Mouse (Mus musculus) stomach, embryonic 14.5 days (tissue): ENCODE data around the gene Arpc5l. TPM values are rescaled to one million over a fixed set of nuclear protein-coding genes. Genes with fewer than 3 reads are reported as not detected.

ENCODE experiments used
- ATAC-seq: fragments of 200-750 bp; cut with Nextera tagmentation; 2 replicates; pipeline ENCODE4 v1.8.0; 2017; ENCODE audit warnings: low read depth, moderate TSS enrichment; ENCODE audit not compliant: insufficient number of reproducible peaks, insufficient read depth, low FRiP score
- H3K27ac ChIP-seq: fragments of 300-500 bp; sonication (generic); 2 replicates; pipeline ENCODE4 v1.5.1; 2014; ENCODE audit warnings: mild to moderate bottlenecking, low read length, moderate library complexity, mixed read lengths
- H3K27me3 ChIP-seq: fragments of 300-500 bp; sonication (generic); 2 replicates; pipeline ENCODE4 v1.6.1; 2014; ENCODE audit warnings: low read length, control low read depth, mixed read lengths; ENCODE audit not compliant: control insufficient read depth, insufficient read depth
- H3K36me3 ChIP-seq: fragments of 300-500 bp; sonication (generic); 2 replicates; pipeline ENCODE4 v1.6.1; 2014; ENCODE audit warnings: mild to moderate bottlenecking, control low read depth, low read length, moderate library complexity, mixed read lengths; ENCODE audit not compliant: control insufficient read depth, insufficient read depth
- H3K4me1 ChIP-seq: fragments of 300-500 bp; sonication (generic); 2 replicates; pipeline ENCODE4 v1.6.1; 2014; ENCODE audit warnings: low read length, control low read depth, mixed read lengths; ENCODE audit not compliant: control insufficient read depth, insufficient read depth
- H3K4me2 ChIP-seq: fragments of 300-500 bp; sonication (generic); replicated peaks from 2 replicates; pipeline ENCODE4 v1.6.1; 2014; ENCODE audit warnings: low read depth, low read length, control low read depth
- H3K4me3 ChIP-seq: fragments of 300-500 bp; sonication (generic); 2 replicates; pipeline ENCODE4 v1.5.1; 2014; ENCODE audit warnings: low read depth, low read length, control low read depth
- H3K9ac ChIP-seq: fragments of 300-500 bp; sonication (generic); replicated peaks from 2 replicates; pipeline ENCODE4 v1.6.1; 2014; ENCODE audit warnings: low read depth, mild to moderate bottlenecking, control low read depth, low read length, moderate library complexity, mixed read lengths
- H3K9me3 ChIP-seq: fragments of 300-500 bp; sonication (generic); 2 replicates; pipeline ENCODE4 v1.6.1; 2016; ENCODE audit warnings: low read depth, low read length, control low read depth; ENCODE audit not compliant: control insufficient read depth
- WGBS: fragments of 180-500 bp; shearing (Covaris S2); extraction: QIAGEN DNeasy Blood & Tissue Kit; methylation state at CpG from one replicate; pipeline ENCODE4 v1.1.7; 2014; 5-methylcytosine and 5-hydroxymethylcytosine counted together
- polyA plus RNA-seq: library from polyadenylated mRNA; unstranded; fragments of >200 nt; fragmentation: Nextera tagmentation; extraction: Ambion mirVana; gene quantifications from 2 replicates; pipeline ENCODE4 v1.2.1, GENCODE M21; 2014

Gene Arpc5l
- polyA plus RNA-seq, 1 experiment from 2014 or later: 119 TPM

GRCm38 (mm10) chr2:39064687-39065399, 59.7 kb downstream of the Arpc5l start:
- Histone ChIP-seq H3K4me1 (no peaks in the 10 kb centered on the region), H3K9me3 (no peaks in the 10 kb centered on the region), H3K36me3 (peaks cover 21% of the 10 kb centered on the region), H3K27ac (peak overlapping the region; percentile 90), H3K27me3 (no peaks in the 10 kb centered on the region), H3K4me3 (peak overlapping the region; percentile 92), H3K9ac (peak overlapping the region; percentile 91), H3K4me2 (peak overlapping the region; percentile 61)
- 5% methylated on average over 25 of the region's 25 CpGs for WGBS
- peak; percentile 81 for ATAC-seq

Other genes with a start within 250 kb of the Arpc5l start
- 2.6 and 3.3 TPM in 2 replicates for gene Nr6a1, start 77.7 kb upstream of the Arpc5l start, polyA plus RNA-seq
- 3.5 and 3.6 TPM in 2 replicates for gene Olfml2a, start 73.4 kb upstream of the Arpc5l start, polyA plus RNA-seq
- 1.1 and 1.8 TPM in 2 replicates for gene Wdr38, start 7.9 kb upstream of the Arpc5l start, polyA plus RNA-seq
- 1,103 and 1,116 TPM in 2 replicates for gene Rpl35, start 276 bp downstream of the Arpc5l start, polyA plus RNA-seq
- 36.1 and 38.6 TPM in 2 replicates for gene Golga1, start 60.2 kb downstream of the Arpc5l start, polyA plus RNA-seq
- 12.1 and 16.6 TPM in 2 replicates for gene Scai, start 185.4 kb downstream of the Arpc5l start, polyA plus RNA-seq
- 70.4 and 82.7 TPM in 2 replicates for gene Ppp6c, start 221.1 kb downstream of the Arpc5l start, polyA plus RNA-seq